Mouse (Mus musculus): Measurements from ENCODE around the gene Gm49661.

The Gm49661 gene

GRCm38 (mm10) chr8:84969241-84970134 is at the start of gene Gm49661, which contains the start of the genes Prdx2 and Rnaseh2a:
Gm49661 (minus strand) TSS chr8:84969433.
Prdx2 (plus strand) TSS chr8:84969587.
Rnaseh2a (minus strand) TSS chr8:84969767.
- peak; percentile 81 for DNase-seq

- DNase-seq: no peak
These were observed 48.0 kb upstream of the Gm49661 start for GRCm38 (mm10) chr8:85017209-85017608.

- DNase-seq: no peak
These were observed 47.5 kb upstream of the Gm49661 start for GRCm38 (mm10) chr8:85016724-85017123.

DNA sequence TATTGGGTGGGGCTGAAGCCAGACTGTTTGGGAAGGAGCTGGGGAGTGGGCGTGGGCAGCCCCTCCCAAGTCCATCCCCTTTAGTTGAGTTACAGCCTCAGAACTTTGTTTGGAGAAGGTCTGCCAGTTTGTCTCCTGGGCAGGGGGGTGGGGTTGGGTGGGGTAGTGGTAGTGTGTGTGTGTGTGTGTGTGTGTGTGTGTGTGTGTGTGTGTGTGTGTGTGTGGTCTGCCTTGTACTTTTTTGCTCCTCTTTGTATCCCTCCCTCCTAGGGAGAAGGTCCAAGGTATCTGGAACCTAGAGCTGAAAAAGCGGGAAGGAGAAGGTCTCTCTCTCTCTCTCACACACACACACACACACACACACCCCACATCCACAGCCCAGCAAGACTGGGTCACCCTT is 45.2 kb upstream of the Gm49661 start, which contains the start of gene Best2:
Gene Best2, minus strand, starts transcription at position 101 of the 400 bp plus-strand sequence.
- no peak for DNase-seq

DNA sequence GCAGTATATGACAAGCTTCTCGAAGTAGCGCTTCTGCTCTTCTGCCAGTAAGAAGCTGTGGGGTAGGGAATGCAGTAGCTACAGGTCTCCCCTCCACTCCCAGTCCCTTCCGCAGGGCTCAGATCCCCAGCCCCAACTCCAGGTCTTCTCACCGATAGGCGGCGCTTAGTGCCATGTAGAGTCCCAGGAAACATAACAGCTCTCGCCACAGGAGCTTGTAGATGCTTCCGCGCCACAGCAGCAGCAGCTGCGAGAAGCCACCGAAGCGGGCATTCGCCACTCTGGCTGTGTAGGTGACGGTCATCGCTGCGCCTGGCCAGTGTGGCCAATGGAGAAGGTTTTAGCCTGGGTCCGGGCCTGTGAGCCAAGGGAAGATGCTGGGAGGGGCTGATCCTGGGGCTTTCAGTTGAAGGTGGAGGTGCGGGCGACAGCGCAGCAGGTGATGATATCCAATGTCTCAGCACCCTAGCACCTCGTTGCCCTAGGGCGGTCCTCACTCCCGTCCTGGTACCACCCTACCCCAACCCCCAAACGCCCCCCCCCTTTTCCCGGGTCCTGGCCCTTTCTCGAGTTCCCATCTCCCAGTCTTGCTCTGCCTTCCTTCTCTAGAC is 44.1 kb upstream of the Gm49661 start:
- DNase-seq: peak; percentile 84

GRCm38 (mm10) chr8:85011242-85011641 is 42.0 kb upstream of the Gm49661 start:
- DNase-seq: no peak

GRCm38 (mm10) chr8:85007686-85008085 is 38.5 kb upstream of the Gm49661 start:
- peak; percentile 57 for DNase-seq

GRCm38 (mm10) chr8:84997649-84998295 is 28.5 kb upstream of the Gm49661 start:
- DNase-seq: peak; percentile 89

- no peak for DNase-seq
These were observed 27.7 kb upstream of the Gm49661 start for GRCm38 (mm10) chr8:84996978-84997377.

DNA sequence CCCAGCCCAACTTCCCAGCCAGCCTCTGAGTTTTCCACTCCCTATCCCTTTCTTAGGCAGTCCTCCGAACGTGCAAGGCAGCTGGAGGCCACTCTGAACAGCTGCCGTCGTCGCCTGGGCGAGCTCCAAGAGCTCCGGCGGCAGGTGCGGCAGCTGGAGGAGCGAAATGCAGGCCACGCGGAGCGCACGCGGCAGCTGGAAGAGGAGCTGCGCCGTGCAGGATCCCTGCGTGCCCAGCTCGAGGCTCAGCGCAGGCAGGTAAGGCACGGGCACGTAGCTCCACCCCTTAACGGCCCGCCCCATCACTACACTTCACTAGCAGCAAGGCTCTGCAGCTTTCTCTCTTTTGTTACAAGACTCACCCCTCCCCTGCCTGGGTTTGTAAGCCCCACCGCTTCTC is 26.4 kb upstream of the Gm49661 start:
- no peak for DNase-seq

GRCm38 (mm10) chr8:84994375-84994774 is 25.1 kb upstream of the Gm49661 start:
- no peak for DNase-seq

DNA sequence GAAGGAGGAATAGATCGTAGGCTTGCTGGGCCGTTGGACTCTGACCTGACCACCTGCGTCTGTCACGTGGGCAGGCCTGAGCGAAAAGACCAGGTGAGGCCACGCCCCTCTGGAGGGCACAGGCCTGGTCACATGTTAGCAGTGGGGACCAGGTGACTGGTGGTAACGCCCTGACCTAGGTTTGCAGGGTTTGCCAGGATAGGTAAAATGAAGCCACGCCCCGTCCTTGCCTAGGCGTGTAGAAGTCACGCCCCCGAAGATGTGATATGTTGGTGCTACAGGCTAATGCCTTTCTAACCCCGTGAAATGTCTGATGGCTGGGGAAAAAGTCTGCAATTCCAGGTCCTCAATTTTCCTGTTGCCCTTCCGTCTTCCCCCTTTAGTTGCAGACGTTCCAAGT is 21.6 kb upstream of the Gm49661 start:
- DNase-seq: peak; percentile 91

- DNase-seq: peak; percentile 98
These were observed 21.1 kb upstream of the Gm49661 start, which contains the start of gene Hook2 for GRCm38 (mm10) chr8:84990349-84990748. Hook2 (plus strand) TSS chr8:84990603.

DNA sequence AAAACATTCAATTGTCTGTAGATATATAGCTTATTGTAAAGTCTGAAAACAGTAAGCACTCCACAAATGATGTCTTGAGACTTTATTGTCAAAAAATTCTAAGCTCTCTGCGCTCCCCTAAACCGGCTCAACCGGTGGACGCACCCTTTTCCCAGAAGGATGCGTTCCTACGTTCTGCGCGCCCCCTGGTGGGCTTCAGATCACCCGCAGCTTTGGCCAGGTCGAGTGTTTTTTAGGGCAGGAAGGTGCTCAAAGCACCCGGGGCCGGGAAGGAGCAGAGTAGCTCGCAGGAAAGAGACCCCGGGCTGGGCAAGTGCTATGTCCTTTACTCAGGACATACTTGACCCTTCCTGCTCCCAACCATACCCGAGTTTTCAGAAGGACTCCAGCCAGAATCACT is 20.6 kb upstream of the Gm49661 start:
- peak; percentile 96 for DNase-seq

- peak; percentile 85 for DNase-seq
These were observed 20.1 kb upstream of the Gm49661 start for GRCm38 (mm10) chr8:84989311-84989731.

DNA sequence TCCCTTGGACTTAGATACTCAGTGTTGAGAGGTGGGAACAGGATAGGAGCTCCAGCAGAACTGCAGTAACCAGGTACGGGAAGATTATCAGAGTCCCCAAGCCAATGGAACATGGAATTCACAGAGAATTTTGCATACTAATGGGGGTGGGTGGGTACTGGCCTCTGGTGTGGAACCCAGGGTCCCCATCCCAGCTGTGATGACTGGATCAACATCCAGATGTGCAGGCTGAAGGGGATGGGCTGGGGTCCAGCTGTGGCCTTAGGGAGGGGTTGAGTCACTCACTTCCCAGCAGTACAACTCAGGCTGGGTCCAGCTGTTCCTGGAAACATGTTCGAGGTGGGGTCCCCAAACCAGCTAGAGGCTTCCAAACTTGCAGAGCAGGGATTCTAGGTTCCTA is 18.7 kb upstream of the Gm49661 start:
- no peak for DNase-seq

DNA sequence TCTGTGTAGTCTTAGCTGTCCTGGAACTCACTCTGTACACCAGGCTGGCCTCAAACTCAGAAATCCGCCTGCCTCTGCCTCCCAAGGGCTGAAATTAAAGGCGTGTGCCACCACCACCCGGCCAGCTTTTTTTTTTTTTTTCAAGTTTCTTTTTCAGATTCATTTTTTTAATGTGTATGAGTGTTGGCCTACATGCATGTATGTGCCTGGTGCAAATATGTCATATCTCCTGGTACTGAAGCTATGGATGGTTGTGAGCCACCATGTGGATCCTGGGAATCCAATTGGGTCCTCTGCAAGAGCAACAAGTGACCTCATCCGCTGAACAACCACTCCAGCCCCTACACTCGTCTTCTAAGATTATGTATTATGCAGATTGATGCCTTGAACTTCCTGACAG is 18.2 kb upstream of the Gm49661 start:
- DNase-seq: no peak

GRCm38 (mm10) chr8:84986379-84986945 is 17.2 kb upstream of the Gm49661 start:
- DNase-seq: no peak

DNA sequence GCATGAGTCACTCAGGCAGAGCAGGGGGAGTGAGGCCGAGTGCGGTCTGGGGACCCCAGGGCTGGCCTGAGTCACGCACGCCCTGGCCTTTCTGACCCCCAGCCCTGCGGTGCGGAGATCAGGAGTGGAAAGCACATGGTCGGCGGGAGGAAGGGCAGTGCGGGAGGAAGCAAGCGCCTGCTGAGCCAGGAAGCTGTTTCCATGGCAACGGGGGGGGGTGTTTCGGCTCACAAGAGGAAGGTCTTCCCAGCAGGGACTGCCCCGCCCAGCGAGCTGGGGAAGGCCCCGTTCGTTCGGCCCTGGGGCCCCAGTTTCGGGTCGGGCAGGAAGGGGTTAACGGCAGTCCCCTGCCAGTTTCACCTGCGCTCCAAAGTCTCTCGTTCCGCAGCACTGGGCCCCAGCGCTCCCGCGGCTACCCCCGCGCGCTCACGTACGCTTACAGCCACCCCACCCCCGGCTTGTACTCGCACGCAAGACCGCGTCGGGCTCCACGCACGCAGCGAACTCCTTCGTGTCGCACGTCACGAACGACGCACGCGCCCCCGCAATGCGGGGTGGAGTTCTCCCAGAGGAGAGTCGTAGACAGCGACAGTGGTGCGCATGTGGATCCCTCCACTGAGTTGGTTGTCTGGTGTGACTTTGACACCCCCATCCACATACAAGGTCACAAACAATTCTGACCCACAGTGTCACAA is 16.6 kb upstream of the Gm49661 start:
- peak; percentile 91 for DNase-seq

- no peak for DNase-seq
These were observed 15.9 kb upstream of the Gm49661 start for GRCm38 (mm10) chr8:84985049-84985683.

DNA sequence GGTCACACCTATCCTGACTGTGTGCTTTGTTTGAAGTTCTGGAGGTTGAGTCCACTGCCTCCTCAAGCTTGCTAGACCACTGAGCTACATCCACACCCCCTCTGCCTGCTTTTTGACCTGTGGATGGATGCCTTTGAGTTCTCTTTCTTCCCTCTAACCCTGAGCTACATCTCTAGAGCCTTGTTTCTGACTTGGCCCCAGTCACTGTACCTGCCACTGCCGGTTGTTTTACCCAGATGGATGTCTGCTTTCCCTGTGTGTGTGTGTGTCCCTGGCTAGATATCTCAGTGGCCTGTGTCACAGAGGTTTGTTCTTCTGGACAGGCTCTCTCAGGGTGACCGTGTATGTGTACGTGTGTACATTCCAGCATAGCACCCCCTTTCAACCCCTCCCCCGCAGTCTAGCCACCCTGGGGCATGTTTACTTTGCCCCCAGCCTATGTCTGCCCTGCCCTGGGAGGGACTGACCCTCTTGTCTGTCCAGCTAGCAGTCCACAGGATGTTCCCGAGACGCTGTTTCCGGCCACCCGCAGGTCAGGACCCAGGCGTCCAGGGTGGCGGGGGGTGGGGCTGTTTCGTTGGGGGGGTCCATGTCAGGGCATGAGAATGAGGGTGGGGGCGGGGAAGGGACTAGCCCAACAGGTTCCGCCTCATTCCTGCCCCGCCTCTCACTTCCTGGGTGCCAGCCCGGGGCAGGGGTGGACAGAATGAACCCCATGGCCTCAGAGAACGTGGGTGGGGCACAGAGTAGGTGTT is 15.2 kb upstream of the Gm49661 start:
- peak; percentile 73 for DNase-seq
